Mouse (Mus musculus) left cerebral cortex, postnatal 10 days (tissue): ENCODE results near the gene Vmn1r121. TPM values are rescaled to one million over a fixed set of nuclear protein-coding genes. Genes with fewer than 3 reads are reported as not detected.
"Not testable (repeated sequence)": the region's sequence is repeated elsewhere in the genome, so short reads cannot be mapped to it uniquely, and the experiment has no call there.

Experiments
- DNase-seq, 2 experiments: peaks; one replicate each; pipeline ENCODE4 v3.0.0; 2021 to 2022; ENCODE audit warnings: low spot score in 2 of 2, mixed read lengths in 1 of 2; ENCODE audit errors: extremely low spot score in 1 of 2
- intact Hi-C: fragments of 180-260 bp; cut with DNase I; formaldehyde crosslinking; loops from one replicate; pipeline ENCODE4 v1.15.1; 2025
- total RNA-seq, 2 experiments: library from RNA; stranded (reverse); gene quantifications; 2 replicates each; pipeline ENCODE4 v1.2.3; 2021

Gene Vmn1r121
- total RNA-seq, result not detected

DNA sequence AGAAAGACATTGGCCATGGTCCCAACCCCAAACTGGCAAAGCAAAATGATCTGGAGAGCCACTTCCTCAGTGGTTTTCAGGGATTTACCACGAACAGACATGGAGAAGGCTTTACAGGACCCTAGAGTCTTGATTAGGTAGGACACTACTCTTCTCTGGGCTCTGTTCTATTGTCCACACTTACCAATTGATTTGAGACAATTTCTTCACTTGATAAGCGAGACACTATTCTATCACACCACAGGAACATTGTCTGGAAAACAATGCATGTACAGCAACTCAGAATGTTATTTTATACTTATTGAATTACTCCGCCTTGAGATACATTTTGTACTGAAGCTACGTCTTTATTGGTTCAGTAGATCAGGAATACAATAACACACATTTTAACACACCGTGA lies at the start of gene Vmn1r121:
TSS of gene Vmn1r121 (minus strand) at position 101 of the 400 bp plus-strand sequence.
- DNase-seq, intact Hi-C loops: not testable (repeated sequence)

- intact Hi-C loops, DNase-seq: not testable (repeated sequence)
Measured at GRCm38 (mm10) chr7:21134028-21134427, 35.7 kb upstream of the Vmn1r121 start, which contains the start of gene Vmn1r122. Gene Vmn1r122, minus strand, starts transcription at chr7:21134128.

- DNase-seq, intact Hi-C loops: not testable (repeated sequence)
Measured at GRCm38 (mm10) chr7:21053684-21054083, 44.6 kb downstream of the Vmn1r121 start, which contains the start of gene Vmn1r120. Gene Vmn1r120, minus strand, starts transcription at chr7:21053784.

Other genes starting within 250 kb of the Vmn1r121 start
- not detected for gene Vmn1r116, start 226.3 kb downstream of the Vmn1r121 start, total RNA-seq
- gene Vmn1r117, start 214.4 kb downstream of the Vmn1r121 start, total RNA-seq, result not detected
- not detected for gene Vmn1r118, start 186.2 kb downstream of the Vmn1r121 start, total RNA-seq
- gene Vmn1r119, start 86.1 kb downstream of the Vmn1r121 start, total RNA-seq, result not detected
- not detected for gene Vmn1r120, start 44.7 kb downstream of the Vmn1r121 start, total RNA-seq
- gene Vmn1r122, start 35.6 kb upstream of the Vmn1r121 start, total RNA-seq, result not detected
- not detected for gene Vmn1r123, start 63.7 kb upstream of the Vmn1r121 start, total RNA-seq
- not detected for gene Gm5157, start 91.9 kb upstream of the Vmn1r121 start, total RNA-seq
- not detected for gene Vmn1r124, start 162.1 kb upstream of the Vmn1r121 start, total RNA-seq
- not detected for gene Vmn1r125, start 173.7 kb upstream of the Vmn1r121 start, total RNA-seq
- gene Vmn1r126, start 203.0 kb upstream of the Vmn1r121 start, total RNA-seq, result not detected
- gene Vmn1r127, start 221.3 kb upstream of the Vmn1r121 start, total RNA-seq, result not detected